Mouse (Mus musculus) small intestine, adult 10 weeks (tissue): ENCODE data around the gene Serpinb1c. TPM values are rescaled to one million over a fixed set of nuclear protein-coding genes. Genes with fewer than 3 reads are reported as not detected.

Source experiments
- polyA plus RNA-seq: library from polyadenylated mRNA; stranded (reverse); fragments of 350-450 nt; fragmentation: Illumina TruSeq; extraction: RNeasy Lipid Tissue Mini Kit (QIAGEN cat#74804); gene quantifications from one replicate; pipeline ENCODE4 v1.2.3, GENCODE M21; 2014; ENCODE audit warnings: low replicate concordance

Serpinb1c gene
- not detected for polyA plus RNA-seq

DNA sequence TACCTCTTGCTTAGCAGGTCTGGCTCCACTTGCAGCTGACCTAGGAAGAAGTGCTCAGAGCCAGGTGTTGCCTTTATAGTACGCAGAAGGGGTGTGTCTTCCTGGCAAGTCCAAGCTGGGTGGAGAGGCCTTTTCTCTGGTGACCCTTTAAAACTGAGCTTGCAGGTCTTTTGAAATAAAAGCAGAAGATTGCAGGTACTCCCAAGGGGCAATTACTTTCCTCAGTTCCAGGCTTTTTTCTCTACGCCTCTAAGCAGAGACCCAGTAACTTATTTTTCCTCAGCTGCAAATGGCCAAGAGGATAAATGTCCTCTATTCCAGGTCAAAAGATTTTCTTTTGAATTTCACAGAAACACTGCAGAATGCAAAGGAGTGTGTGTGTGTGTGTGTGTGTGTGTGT is at the start of gene Serpinb1c:
Gene Serpinb1c, minus strand, starts transcription at position 101 of the 400 bp plus-strand sequence.

DNA sequence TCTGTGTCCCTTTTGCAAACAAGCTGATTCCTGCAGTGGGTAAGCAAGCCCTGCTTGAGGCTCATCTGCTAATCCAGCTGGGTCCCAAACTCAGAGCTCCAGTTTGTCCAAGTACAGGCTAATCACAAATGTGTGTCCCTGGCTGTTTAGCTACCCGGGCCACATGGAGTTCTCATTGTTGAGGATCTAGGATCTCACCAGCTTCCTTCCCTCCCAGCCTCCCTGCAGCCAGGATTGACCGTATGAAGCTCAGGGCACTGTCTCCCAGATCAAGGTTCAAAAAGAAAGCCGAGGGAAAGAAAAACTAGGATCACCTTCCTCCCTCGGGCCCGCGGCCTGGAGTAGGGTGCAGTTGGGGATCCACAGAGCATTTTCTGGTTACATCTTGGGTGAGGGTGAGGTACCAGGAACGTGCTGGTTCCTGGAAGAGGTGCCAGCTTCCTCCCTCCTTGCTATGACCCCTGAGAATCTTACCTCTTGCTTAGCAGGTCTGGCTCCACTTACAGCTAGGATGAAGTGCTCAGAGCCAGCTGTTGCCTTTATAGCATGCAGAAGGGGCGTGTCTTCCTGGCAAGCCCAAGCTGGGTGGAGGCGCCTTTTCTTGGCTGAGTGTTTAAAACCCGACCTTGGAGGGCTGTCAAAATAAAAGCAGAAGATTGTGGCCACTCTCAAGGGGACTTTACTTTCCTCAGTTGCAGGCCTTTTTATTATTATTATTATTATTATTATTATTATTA is 47.2 kb downstream of the Serpinb1c start, which contains the start of gene Serpinb1a:
Gene Serpinb1a, minus strand, starts transcription at position 518 of the 737 bp plus-strand sequence.

Other genes starting within 250 kb of the Serpinb1c start
- not detected for gene Mylk4, start 114.3 kb downstream of the Serpinb1c start, polyA plus RNA-seq
- 18.2 TPM for gene Wrnip1, start 96.2 kb downstream of the Serpinb1c start, polyA plus RNA-seq
- not detected for gene D930007J09Rik, start 95.4 kb downstream of the Serpinb1c start, polyA plus RNA-seq
- gene Serpinb1a, start 47.0 kb downstream of the Serpinb1c start, polyA plus RNA-seq: 806 TPM
- 16.1 TPM for gene Serpinb6b, start 67.0 kb upstream of the Serpinb1c start, polyA plus RNA-seq
- 22.4 TPM for gene Serpinb9, start 105.0 kb upstream of the Serpinb1c start, polyA plus RNA-seq
- not detected for gene Serpinb9b, start 129.2 kb upstream of the Serpinb1c start, polyA plus RNA-seq
- 0.41 TPM for gene Serpinb1b, start 180.4 kb upstream of the Serpinb1c start, polyA plus RNA-seq